Mouse (Mus musculus): ENCODE data around the gene Alkbh5.

Alkbh5 gene

DNA sequence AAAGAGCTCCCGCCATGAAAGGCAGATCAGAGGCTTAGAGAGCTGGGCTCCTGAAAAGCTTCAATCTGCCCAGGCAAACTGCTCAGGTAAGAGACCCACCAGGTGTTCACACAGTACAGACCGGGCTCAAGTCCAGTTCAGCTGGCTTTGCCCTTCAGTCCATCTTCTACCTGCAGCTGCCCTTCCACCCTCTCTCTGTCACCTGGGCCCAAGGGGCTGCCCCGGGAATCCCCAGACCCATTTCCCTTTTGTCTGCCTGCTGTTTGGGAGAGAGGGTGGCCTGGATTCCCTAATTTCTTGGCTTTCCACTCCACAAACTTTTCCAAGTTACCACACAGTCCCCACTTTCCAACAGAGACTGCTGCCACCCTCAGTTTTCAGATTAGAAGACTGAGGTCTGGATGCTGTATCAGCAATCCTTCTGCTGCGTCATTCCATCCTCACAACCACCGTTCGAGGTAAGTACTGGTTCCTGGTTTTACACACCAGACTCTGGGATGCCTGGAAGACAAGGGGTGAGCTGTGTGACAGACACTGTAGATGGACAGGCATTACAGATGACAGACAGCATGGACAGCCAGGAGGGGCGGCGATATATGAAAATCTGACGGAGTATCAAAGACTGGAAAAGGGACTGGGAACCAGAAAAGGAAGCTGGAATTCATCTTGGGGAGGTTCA is at the start of gene Alkbh5:
Alkbh5 (plus strand) TSS at position 202 of the 679 bp plus-strand sequence.
- DNase-seq, result peak; percentile 35

- DNase-seq, result no peak
Observed at GRCm38 (mm10) chr11:60492726-60493125, 43.5 kb upstream of the Alkbh5 start.

DNA sequence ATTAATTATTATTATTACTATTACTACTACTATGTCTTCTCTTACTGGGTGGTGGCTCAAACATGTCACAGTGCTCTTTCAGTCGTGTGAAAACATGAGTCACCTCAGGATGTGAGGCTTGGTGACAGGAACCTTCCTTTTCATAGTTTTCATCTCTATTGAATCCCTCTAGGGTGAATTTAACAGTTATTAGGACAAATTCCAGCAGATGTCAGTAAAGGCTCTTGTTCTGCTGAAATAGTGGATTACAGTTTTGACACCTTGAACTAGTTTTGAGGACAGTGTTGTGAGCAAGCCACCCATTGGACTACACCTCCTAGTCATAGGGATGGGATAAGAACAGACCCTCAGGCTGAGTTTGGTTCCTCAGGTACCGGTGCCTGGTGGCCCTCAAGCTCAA is 40.5 kb upstream of the Alkbh5 start:
- no peak for DNase-seq

- no peak for DNase-seq
Observed at GRCm38 (mm10) chr11:60507281-60507680, 28.9 kb upstream of the Alkbh5 start.

DNA sequence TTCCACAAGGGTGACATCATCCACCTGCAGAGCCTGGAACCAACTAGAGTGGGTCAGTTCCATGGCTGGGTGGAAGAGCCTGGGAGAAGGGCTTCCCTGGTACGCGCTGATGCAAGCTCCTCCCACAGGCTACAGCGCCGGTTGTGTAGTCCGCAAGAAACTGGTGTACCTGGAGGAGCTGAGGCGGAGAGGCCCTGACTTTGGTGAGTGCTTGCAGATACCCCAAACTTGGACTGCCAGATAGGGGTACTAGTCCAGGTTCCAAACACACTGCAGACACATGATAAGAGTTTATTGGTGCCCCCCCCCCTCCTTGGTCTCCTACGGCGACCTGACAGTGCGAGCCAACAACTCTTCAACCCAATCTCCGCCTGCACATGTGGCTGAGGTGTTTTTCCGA is 27.2 kb upstream of the Alkbh5 start:
- DNase-seq, result no peak

DNA sequence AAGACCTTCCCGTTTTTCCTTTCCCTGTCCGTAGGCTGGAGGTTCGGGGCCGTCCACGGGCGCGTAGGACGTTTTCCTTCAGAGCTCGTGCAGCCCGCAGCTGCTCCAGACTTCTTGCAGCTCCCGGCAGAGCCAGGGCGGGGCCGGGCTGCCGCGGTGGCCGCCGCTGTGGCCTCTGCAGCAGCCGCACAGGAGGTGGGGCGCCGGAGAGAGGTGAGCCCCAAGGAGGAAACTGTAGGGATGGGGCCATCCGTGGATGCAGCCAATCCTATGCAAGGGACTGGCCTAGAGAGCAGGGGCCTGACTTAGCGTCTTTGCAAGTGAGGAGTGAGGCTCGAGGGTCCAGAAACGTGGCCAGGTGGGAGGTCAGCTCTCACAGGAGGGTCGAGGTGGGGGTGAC is 26.7 kb upstream of the Alkbh5 start:
- no peak for DNase-seq

- DNase-seq, result no peak
Observed at GRCm38 (mm10) chr11:60511893-60512292, 24.3 kb upstream of the Alkbh5 start.

GRCm38 (mm10) chr11:60512520-60512919 is 23.7 kb upstream of the Alkbh5 start:
- DNase-seq, result no peak

- DNase-seq, result no peak
Observed at GRCm38 (mm10) chr11:60514941-60515340, 21.2 kb upstream of the Alkbh5 start.

GRCm38 (mm10) chr11:60518305-60518704 is 17.9 kb upstream of the Alkbh5 start:
- DNase-seq, result peak; percentile 18 to 32

GRCm38 (mm10) chr11:60522027-60522426 is 14.2 kb upstream of the Alkbh5 start:
- no peak for DNase-seq

- no peak for DNase-seq
Observed at GRCm38 (mm10) chr11:60522661-60523365, 13.4 kb upstream of the Alkbh5 start.

DNA sequence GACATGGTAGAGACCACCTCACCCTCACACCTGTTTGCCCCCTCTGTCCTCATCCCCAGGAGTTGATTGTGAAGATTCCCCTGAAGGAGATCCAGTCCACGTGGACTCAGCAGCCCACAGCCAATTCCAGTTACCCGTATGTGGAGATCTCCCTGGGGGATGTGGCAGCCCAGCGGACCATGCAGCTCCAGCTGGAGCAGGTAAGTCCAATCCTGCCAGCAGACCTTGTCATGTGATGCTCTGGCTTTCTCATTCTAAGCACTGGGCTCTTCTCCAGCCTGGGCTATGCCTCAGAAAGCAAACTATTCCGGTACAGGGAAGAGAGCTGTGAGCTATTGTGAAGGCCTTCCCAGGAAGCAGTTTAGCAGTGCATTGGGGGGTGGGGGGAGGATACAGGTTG is 9.7 kb upstream of the Alkbh5 start:
- peak; percentile 84 to 88 for DNase-seq

GRCm38 (mm10) chr11:60535676-60536075 is 505 bp upstream of the Alkbh5 start:
- DNase-seq, result no peak

- DNase-seq, result peak; percentile 88
Observed at GRCm38 (mm10) chr11:60536859-60537467, 782 bp downstream of the Alkbh5 start.

- DNase-seq, result peak; percentile 98
Observed at GRCm38 (mm10) chr11:60537468-60538347, 1.5 kb downstream of the Alkbh5 start.

GRCm38 (mm10) chr11:60538371-60539281 is 2.4 kb downstream of the Alkbh5 start:
- DNase-seq, result peak; percentile 38 to 47

DNA sequence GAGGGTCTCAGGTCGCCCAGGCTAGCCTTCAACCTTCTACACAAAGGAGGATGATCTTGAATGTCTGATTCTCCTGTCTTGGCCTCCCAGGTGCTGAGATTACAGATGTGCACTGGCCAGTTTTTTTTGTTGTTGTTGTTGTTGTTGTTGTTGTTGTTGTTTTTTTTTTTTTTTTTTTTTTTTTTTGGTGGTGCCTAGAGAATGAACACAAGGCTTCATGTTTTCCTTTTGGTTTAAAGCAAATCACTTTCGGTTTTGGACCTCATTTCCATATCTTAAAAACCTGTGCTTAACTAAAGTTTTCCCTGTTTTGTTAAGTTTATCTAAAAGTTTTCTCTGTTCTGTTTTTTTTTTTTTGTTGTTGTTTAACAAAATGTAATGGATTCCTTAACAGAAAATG is 3.4 kb downstream of the Alkbh5 start:
- DNase-seq, result no peak

DNA sequence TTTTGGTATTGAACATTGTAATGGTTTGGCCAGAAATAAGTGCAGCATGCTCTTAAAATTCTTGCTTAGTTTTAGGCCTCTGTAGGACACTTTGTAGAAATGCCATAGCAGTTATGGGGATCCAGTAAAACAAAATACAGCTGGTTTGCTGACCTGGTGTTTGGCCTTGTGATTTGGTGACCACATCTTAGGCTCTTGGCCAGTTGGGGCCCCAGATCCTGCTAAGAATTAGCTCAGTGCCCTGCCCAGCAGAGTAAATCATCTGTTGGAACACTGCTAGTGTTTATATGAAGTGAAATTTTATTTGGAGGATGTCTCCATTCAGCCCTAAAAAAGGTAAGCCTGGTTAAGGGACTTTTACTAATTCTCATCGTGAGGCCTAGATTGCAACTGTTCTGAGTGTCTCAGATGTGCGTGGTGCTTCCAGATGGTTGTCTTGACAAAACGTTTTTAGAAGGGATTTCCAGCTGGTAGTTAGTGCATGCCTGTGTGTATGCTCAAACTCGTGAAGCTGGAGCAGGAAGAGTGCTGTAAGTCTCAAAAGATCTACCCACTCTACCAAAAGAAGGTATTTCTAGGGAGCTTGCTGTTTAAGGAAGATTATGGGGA is 3.9 kb downstream of the Alkbh5 start:
- DNase-seq, result peak; percentile 54 to 65

GRCm38 (mm10) chr11:60540761-60541160 is 4.6 kb downstream of the Alkbh5 start:
- DNase-seq, result peak; percentile 37 to 48

DNA sequence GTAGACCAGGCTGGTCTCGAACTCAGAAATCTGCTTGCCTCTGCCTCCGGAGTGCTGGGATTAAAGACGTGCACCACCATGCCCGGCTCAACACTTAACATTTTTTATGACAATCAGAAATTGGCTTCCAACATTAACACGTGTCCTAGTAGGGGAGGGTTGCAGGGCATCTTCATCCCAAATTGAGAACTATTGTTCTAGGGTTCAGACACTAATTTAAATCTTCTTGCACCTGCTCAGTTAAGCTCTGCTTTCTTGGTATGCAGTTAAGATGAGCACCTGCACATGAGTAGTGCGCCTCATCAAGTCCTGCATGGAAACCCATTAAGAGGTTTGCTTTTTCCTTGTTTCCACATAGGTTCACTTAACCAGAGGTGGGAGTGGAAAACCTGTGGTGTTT is 5.7 kb downstream of the Alkbh5 start:
- no peak for DNase-seq
